Mouse (Mus musculus): Measurements from ENCODE around the gene Qars.

Qars gene

GRCm38 (mm10) chr9:108530954-108531353, 23.4 kb downstream of the Qars start:
- Histone ChIP-seq H3K27me3 (ENCODE audit: insufficient read depth, low read length) (no peaks in the 10 kb centered on the region), H3K4me1 (replicated peaks; ENCODE audit: low read depth, low read length) (peaks cover 28% of the 10 kb centered on the region), H3K9me3 (ENCODE audit: low read length) (no peaks in the 10 kb centered on the region), H3K36me3 (ENCODE audit: insufficient read depth, low read length) (peaks cover 98% of the 10 kb centered on the region), H3K4me3 (replicated peaks; ENCODE audit: low read length) (no peak overlapping the region)
- TF ChIP-seq POU5F1 (IDR thresholded peaks at IDR 0.05; ENCODE audit: borderline replicate concordance, low read length) (no peak), NANOG (IDR thresholded peaks at IDR 0.05; ENCODE audit: borderline replicate concordance, low read length) (no peak), CTCF (conservative IDR thresholded peaks at IDR 0.05; ENCODE audit: low read length) (no peak)

- no peaks in the 10 kb centered on the region for H3K27me3 ChIP-seq (ENCODE audit: insufficient read depth, low read length)
- peaks cover 26% of the 10 kb centered on the region for H3K4me1 ChIP-seq (replicated peaks; ENCODE audit: low read depth, low read length)
- H3K36me3 ChIP-seq (ENCODE audit: insufficient read depth, low read length) = peaks cover 98% of the 10 kb centered on the region
- TF ChIP-seq CTCF (conservative IDR thresholded peaks at IDR 0.05; ENCODE audit: low read length) = no peak
- no peak for TF ChIP-seq POU5F1 (IDR thresholded peaks at IDR 0.05; ENCODE audit: borderline replicate concordance, low read length)
- TF ChIP-seq NANOG (IDR thresholded peaks at IDR 0.05; ENCODE audit: borderline replicate concordance, low read length) = no peak
- no peaks in the 10 kb centered on the region for H3K9me3 ChIP-seq (ENCODE audit: low read length)
- H3K4me3 ChIP-seq (replicated peaks; ENCODE audit: low read length) = no peak overlapping the region
Observed at GRCm38 (mm10) chr9:108531496-108531895, 24.0 kb downstream of the Qars start.

GRCm38 (mm10) chr9:108540846-108541245, 33.3 kb downstream of the Qars start:
- H3K9me3 ChIP-seq (ENCODE audit: low read length) = no peaks in the 10 kb centered on the region
- H3K4me1 ChIP-seq (replicated peaks; ENCODE audit: low read depth, low read length) = peaks cover 26% of the 10 kb centered on the region
- peaks cover 99% of the 10 kb centered on the region for H3K36me3 ChIP-seq (ENCODE audit: insufficient read depth, low read length)
- H3K27me3 ChIP-seq (ENCODE audit: insufficient read depth, low read length) = no peaks in the 10 kb centered on the region
- no peak overlapping the region for H3K4me3 ChIP-seq (replicated peaks; ENCODE audit: low read length)
- TF ChIP-seq POU5F1 (IDR thresholded peaks at IDR 0.05; ENCODE audit: borderline replicate concordance, low read length) (no peak), CTCF (conservative IDR thresholded peaks at IDR 0.05; ENCODE audit: low read length) (no peak), NANOG (IDR thresholded peaks at IDR 0.05; ENCODE audit: borderline replicate concordance, low read length) (no peak)

- Histone ChIP-seq H3K27me3 (ENCODE audit: insufficient read depth, low read length) (no peaks in the 10 kb centered on the region), H3K9me3 (ENCODE audit: low read length) (no peaks in the 10 kb centered on the region), H3K4me3 (replicated peaks; ENCODE audit: low read length) (no peak overlapping the region), H3K36me3 (ENCODE audit: insufficient read depth, low read length) (peaks cover 97% of the 10 kb centered on the region), H3K4me1 (replicated peaks; ENCODE audit: low read depth, low read length) (peaks cover 18% of the 10 kb centered on the region)
- no peak for TF ChIP-seq NANOG (IDR thresholded peaks at IDR 0.05; ENCODE audit: borderline replicate concordance, low read length)
- no peak for TF ChIP-seq POU5F1 (IDR thresholded peaks at IDR 0.05; ENCODE audit: borderline replicate concordance, low read length)
- TF ChIP-seq CTCF (conservative IDR thresholded peaks at IDR 0.05; ENCODE audit: low read length) = no peak
Observed at GRCm38 (mm10) chr9:108545986-108546385, 38.5 kb downstream of the Qars start.

- TF ChIP-seq NANOG (IDR thresholded peaks at IDR 0.05; ENCODE audit: borderline replicate concordance, low read length) = no peak
- no peak for TF ChIP-seq POU5F1 (IDR thresholded peaks at IDR 0.05; ENCODE audit: borderline replicate concordance, low read length)
- TF ChIP-seq CTCF (conservative IDR thresholded peaks at IDR 0.05; ENCODE audit: low read length) = no peak
- Histone ChIP-seq H3K27me3 (ENCODE audit: insufficient read depth, low read length) (no peaks in the 10 kb centered on the region), H3K36me3 (ENCODE audit: insufficient read depth, low read length) (peaks cover 97% of the 10 kb centered on the region), H3K9me3 (ENCODE audit: low read length) (no peaks in the 10 kb centered on the region), H3K4me3 (replicated peaks; ENCODE audit: low read length) (no peak overlapping the region), H3K4me1 (replicated peaks; ENCODE audit: low read depth, low read length) (peaks cover 20% of the 10 kb centered on the region)
Observed at GRCm38 (mm10) chr9:108546875-108547274, 39.4 kb downstream of the Qars start.

GRCm38 (mm10) chr9:108559169-108559568, 51.7 kb downstream of the Qars start:
- Histone ChIP-seq H3K36me3 (ENCODE audit: insufficient read depth, low read length) (peaks cover 86% of the 10 kb centered on the region), H3K4me1 (replicated peaks; ENCODE audit: low read depth, low read length) (peaks cover 55% of the 10 kb centered on the region), H3K9me3 (ENCODE audit: low read length) (no peaks in the 10 kb centered on the region), H3K4me3 (replicated peaks; ENCODE audit: low read length) (no peak overlapping the region), H3K27me3 (ENCODE audit: insufficient read depth, low read length) (no peaks in the 10 kb centered on the region)
- TF ChIP-seq CTCF (conservative IDR thresholded peaks at IDR 0.05; ENCODE audit: low read length) (no peak), NANOG (IDR thresholded peaks at IDR 0.05; ENCODE audit: borderline replicate concordance, low read length) (no peak), POU5F1 (IDR thresholded peaks at IDR 0.05; ENCODE audit: borderline replicate concordance, low read length) (no peak)

- no peaks in the 10 kb centered on the region for H3K9me3 ChIP-seq (ENCODE audit: low read length)
- peaks cover 66% of the 10 kb centered on the region for H3K4me1 ChIP-seq (replicated peaks; ENCODE audit: low read depth, low read length)
- TF ChIP-seq POU5F1 (IDR thresholded peaks at IDR 0.05; ENCODE audit: borderline replicate concordance, low read length) (no peak), CTCF (conservative IDR thresholded peaks at IDR 0.05; ENCODE audit: low read length) (no peak), NANOG (IDR thresholded peaks at IDR 0.05; ENCODE audit: borderline replicate concordance, low read length) (no peak)
- peaks cover 86% of the 10 kb centered on the region for H3K36me3 ChIP-seq (ENCODE audit: insufficient read depth, low read length)
- H3K27me3 ChIP-seq (ENCODE audit: insufficient read depth, low read length) = no peaks in the 10 kb centered on the region
- peak within 1 kb of the TSS; percentile 89 for H3K4me3 ChIP-seq (replicated peaks; ENCODE audit: low read length)
Observed at GRCm38 (mm10) chr9:108560227-108560841, 52.8 kb downstream of the Qars start, which contains the start of gene Impdh2. Impdh2 (plus strand) TSS chr9:108560286.

GRCm38 (mm10) chr9:108563671-108564070, 56.2 kb downstream of the Qars start:
- Histone ChIP-seq H3K36me3 (ENCODE audit: insufficient read depth, low read length) (peaks cover 63% of the 10 kb centered on the region), H3K4me1 (replicated peaks; ENCODE audit: low read depth, low read length) (peaks cover 77% of the 10 kb centered on the region), H3K27me3 (ENCODE audit: insufficient read depth, low read length) (no peaks in the 10 kb centered on the region), H3K9me3 (ENCODE audit: low read length) (no peaks in the 10 kb centered on the region), H3K4me3 (replicated peaks; ENCODE audit: low read length) (0 out of 2 replicates have a peak overlapping the region, but pooled peaks have one; percentile 29)
- no peak for TF ChIP-seq CTCF (conservative IDR thresholded peaks at IDR 0.05; ENCODE audit: low read length)
- no peak for TF ChIP-seq POU5F1 (IDR thresholded peaks at IDR 0.05; ENCODE audit: borderline replicate concordance, low read length)
- TF ChIP-seq NANOG (IDR thresholded peaks at IDR 0.05; ENCODE audit: borderline replicate concordance, low read length) = no peak

All from E14TG2a.4 (cell line).